Mouse (Mus musculus): ENCODE data around the gene Ikzf2.

- no peak for TF ChIP-seq POLR2A (IDR thresholded peaks at IDR 0.05; ENCODE audit: insufficient read depth, low read depth, low read length)
- TF ChIP-seq CTCF (IDR thresholded peaks at IDR 0.05; ENCODE audit: insufficient read depth, low read depth, low read length), result no peak
Measured at GRCm38 (mm10) chr1:69608846-69609245, 78.2 kb downstream of the Ikzf2 start.
